Mouse (Mus musculus): Measurements from ENCODE around the gene Agr2. TPM values are rescaled to one million over a fixed set of nuclear protein-coding genes. Genes with fewer than 3 reads are reported as not detected.

Agr2 gene
- polyA plus RNA-seq, 1 experiment = not detected

DNA sequence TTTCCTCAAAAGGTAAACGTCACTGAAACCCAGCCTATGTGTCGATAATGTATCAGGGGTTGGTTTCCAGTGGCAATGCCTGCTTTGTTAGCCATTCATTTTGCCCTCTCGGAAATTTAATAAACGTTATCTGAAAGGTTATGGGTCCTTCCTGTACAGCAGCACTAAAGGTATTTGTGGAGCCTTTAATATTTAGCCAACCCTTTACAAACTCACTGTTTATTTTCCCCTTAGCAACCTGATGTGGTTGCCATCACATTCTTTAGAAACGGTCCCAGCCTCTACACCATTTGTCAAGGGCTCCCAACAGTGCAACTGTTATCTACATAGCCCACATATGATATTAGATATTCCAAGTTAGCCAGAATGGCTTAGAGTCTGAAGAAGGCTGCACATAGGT, 13.1 kb upstream of the Agr2 start:
- no peak overlapping the region for H3K4me3 ChIP-seq (ENCODE audit: control insufficient read depth, low read depth, low read length)
- TF ChIP-seq POLR2A (IDR thresholded peaks at IDR 0.05; ENCODE audit: control insufficient read depth, low read depth, low read length) (no peak), CTCF (IDR thresholded peaks at IDR 0.05; ENCODE audit: control insufficient read depth, insufficient read depth, insufficient replicate concordance, low read depth, low read length) (no peak)
- peaks cover 3% of the 10 kb centered on the region for H3K4me1 ChIP-seq (ENCODE audit: control insufficient read depth, insufficient read depth, low read length)
- H3K36me3 ChIP-seq (ENCODE audit: control insufficient read depth, insufficient read depth, low read length) = no peaks in the 10 kb centered on the region
- no peaks in the 10 kb centered on the region for H3K27me3 ChIP-seq (ENCODE audit: control insufficient read depth, insufficient read depth, low read length)
- no peak overlapping the region for H3K27ac ChIP-seq (ENCODE audit: control insufficient read depth, insufficient read depth, low read depth, low read length)

DNA sequence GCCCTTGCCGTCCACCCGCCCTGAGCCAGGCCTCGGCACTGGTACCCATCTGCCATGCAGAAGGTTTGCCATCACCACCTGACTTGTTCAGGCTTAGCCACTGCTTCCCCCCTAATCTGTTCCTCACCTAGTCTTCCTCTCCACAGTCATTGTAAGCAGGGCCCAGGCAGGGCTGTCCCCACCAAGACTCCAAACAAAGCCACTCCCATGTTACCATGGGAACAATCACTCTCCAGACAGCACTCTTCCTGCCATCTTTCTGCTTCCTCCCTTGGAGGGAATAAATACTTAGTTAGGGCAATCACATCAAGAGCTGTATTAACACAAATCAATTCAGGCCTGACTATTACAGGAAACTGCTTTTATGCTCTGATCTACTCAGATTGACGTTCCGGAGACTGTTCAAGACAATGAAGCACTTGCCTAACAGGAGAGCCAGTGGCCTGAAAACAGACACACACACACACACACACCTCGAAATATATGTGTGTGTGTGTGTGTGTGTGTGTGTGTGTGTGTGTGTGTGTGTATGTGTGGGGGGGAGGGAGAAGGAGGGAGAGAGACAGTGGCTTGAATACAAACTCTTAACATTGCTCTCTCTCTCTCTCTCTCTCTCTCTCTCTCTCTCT, 10.9 kb upstream of the Agr2 start:
- TF ChIP-seq CTCF (IDR thresholded peaks at IDR 0.05; ENCODE audit: control insufficient read depth, insufficient read depth, insufficient replicate concordance, low read depth, low read length) (no peak), POLR2A (IDR thresholded peaks at IDR 0.05; ENCODE audit: control insufficient read depth, low read depth, low read length) (no peak)
- H3K27ac ChIP-seq (ENCODE audit: control insufficient read depth, insufficient read depth, low read depth, low read length) = no peak overlapping the region
- H3K36me3 ChIP-seq (ENCODE audit: control insufficient read depth, insufficient read depth, low read length) = no peaks in the 10 kb centered on the region
- H3K27me3 ChIP-seq (ENCODE audit: control insufficient read depth, insufficient read depth, low read length) = no peaks in the 10 kb centered on the region
- H3K4me1 ChIP-seq (ENCODE audit: control insufficient read depth, insufficient read depth, low read length) = peaks cover 3% of the 10 kb centered on the region
- no peak overlapping the region for H3K4me3 ChIP-seq (ENCODE audit: control insufficient read depth, low read depth, low read length)

DNA sequence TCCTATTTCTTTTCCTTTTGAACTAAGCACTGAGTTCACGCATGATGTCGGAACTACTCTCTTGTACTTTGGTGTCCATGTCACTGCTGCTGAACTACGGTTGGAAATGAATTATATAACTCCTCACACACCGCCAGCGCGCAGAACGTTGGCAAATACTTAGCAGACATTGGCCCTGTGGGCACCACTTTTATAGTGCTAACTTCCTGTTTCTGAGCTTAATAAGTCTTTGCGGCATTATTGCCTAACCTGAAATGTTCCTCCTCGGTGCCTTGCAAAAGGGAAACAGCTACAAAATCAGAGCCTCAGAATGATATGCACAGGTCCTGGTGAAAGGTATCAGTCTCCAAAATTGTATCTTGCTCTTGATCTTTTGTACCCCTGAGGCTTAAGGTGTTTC, 9.2 kb upstream of the Agr2 start:
- Histone ChIP-seq H3K36me3 (ENCODE audit: control insufficient read depth, insufficient read depth, low read length) (no peaks in the 10 kb centered on the region), H3K27me3 (ENCODE audit: control insufficient read depth, insufficient read depth, low read length) (no peaks in the 10 kb centered on the region), H3K4me3 (ENCODE audit: control insufficient read depth, low read depth, low read length) (no peak overlapping the region), H3K4me1 (ENCODE audit: control insufficient read depth, insufficient read depth, low read length) (peaks cover 3% of the 10 kb centered on the region), H3K27ac (ENCODE audit: control insufficient read depth, insufficient read depth, low read depth, low read length) (no peak overlapping the region)
- no peak for TF ChIP-seq CTCF (IDR thresholded peaks at IDR 0.05; ENCODE audit: control insufficient read depth, insufficient read depth, insufficient replicate concordance, low read depth, low read length)
- no peak for TF ChIP-seq POLR2A (IDR thresholded peaks at IDR 0.05; ENCODE audit: control insufficient read depth, low read depth, low read length)

DNA sequence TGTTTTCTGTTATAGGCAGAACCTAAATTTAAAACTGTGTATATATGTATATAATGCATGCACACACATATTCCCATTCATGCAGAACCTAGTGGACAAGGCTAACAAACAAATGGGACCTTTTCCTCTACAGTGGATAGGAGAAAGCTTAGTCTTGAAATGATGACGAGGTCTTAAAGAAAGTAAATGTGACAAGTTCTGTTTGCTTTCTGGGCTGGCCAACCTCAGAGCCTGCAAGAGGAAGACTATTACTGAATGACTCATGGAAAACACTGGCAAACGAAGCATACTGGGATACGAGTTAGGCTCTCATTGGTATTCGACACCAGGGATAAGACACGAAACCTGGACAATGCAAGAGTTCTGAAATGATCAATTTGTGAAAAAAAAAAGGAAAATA, 8.0 kb upstream of the Agr2 start:
- Histone ChIP-seq H3K27ac (ENCODE audit: control insufficient read depth, insufficient read depth, low read depth, low read length) (no peak overlapping the region), H3K4me1 (ENCODE audit: control insufficient read depth, insufficient read depth, low read length) (peaks cover 3% of the 10 kb centered on the region), H3K27me3 (ENCODE audit: control insufficient read depth, insufficient read depth, low read length) (no peaks in the 10 kb centered on the region), H3K4me3 (ENCODE audit: control insufficient read depth, low read depth, low read length) (no peak overlapping the region), H3K36me3 (ENCODE audit: control insufficient read depth, insufficient read depth, low read length) (no peaks in the 10 kb centered on the region)
- no peak for TF ChIP-seq POLR2A (IDR thresholded peaks at IDR 0.05; ENCODE audit: control insufficient read depth, low read depth, low read length)

DNA sequence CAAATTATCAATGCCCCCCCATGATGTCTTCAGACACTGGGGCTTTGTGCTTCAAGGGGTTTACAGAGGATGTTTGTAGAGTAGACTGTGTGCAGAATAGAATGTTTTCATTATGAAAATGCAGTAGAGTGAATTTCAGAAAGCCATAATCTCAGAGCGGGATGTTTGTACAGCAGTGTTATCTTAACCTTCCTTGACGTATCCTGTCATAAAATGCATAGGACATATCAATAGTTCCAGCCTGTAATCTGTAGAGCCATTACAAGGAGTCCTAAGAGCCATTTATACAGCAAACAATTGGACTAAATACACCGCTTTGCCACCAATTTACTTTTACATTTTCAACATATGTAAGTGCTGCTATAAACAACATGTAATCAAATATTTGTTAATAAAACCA, 876 bp downstream of the Agr2 start:
- no peaks in the 10 kb centered on the region for H3K4me1 ChIP-seq (ENCODE audit: control insufficient read depth, insufficient read depth, low read length)
- no peaks in the 10 kb centered on the region for H3K27me3 ChIP-seq (ENCODE audit: control insufficient read depth, insufficient read depth, low read length)
- TF ChIP-seq POLR2A (IDR thresholded peaks at IDR 0.05; ENCODE audit: control insufficient read depth, low read depth, low read length) (no peak), CTCF (IDR thresholded peaks at IDR 0.05; ENCODE audit: control insufficient read depth, insufficient read depth, insufficient replicate concordance, low read depth, low read length) (no peak)
- no peak overlapping the region for H3K4me3 ChIP-seq (ENCODE audit: control insufficient read depth, low read depth, low read length)
- H3K36me3 ChIP-seq (ENCODE audit: control insufficient read depth, insufficient read depth, low read length) = no peaks in the 10 kb centered on the region
- no peak overlapping the region for H3K27ac ChIP-seq (ENCODE audit: control insufficient read depth, insufficient read depth, low read depth, low read length)

DNA sequence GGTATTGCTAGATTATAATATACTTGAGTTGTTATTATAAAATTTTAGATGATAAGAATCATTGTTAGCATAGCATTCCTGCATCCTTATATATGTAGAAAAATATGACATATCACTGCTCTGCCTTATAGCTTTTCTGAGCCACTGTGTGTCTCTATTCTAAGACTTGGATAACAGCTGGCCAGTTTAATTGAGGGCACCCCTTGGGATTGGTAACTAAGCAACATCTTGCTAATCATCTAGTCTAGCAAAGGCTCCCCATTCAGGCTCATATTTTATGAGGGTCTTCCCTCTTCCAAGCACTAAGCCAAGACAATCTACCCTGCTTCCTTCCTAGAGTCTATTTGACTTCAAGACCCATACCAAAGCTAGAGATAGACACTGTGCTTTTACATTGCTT, 1.4 kb downstream of the Agr2 start:
- Histone ChIP-seq H3K4me3 (ENCODE audit: control insufficient read depth, low read depth, low read length) (no peak overlapping the region), H3K4me1 (ENCODE audit: control insufficient read depth, insufficient read depth, low read length) (no peaks in the 10 kb centered on the region), H3K36me3 (ENCODE audit: control insufficient read depth, insufficient read depth, low read length) (no peaks in the 10 kb centered on the region), H3K27me3 (ENCODE audit: control insufficient read depth, insufficient read depth, low read length) (no peaks in the 10 kb centered on the region), H3K27ac (ENCODE audit: control insufficient read depth, insufficient read depth, low read depth, low read length) (no peak overlapping the region)
- no peak for TF ChIP-seq CTCF (IDR thresholded peaks at IDR 0.05; ENCODE audit: control insufficient read depth, insufficient read depth, insufficient replicate concordance, low read depth, low read length)

DNA sequence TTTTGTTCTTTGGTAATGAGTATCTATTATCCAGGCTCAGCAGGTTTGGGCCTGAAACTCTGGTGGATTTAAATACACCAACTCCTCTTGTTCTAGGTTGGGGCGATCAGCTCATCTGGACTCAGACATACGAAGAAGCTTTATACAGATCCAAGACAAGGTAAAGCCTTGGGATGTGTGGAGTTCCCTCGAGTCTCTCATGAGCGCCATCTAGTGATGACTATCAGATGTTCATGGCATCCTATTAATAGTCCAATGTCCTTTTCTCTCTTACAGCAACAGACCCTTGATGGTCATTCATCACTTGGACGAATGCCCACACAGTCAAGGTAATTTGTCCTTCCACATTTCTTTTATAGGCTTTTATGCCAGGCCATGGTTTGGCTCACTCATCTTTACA, 3.1 kb downstream of the Agr2 start:
- no peaks in the 10 kb centered on the region for H3K36me3 ChIP-seq (ENCODE audit: control insufficient read depth, insufficient read depth, low read length)
- H3K27me3 ChIP-seq (ENCODE audit: control insufficient read depth, insufficient read depth, low read length) = no peaks in the 10 kb centered on the region
- no peak overlapping the region for H3K4me3 ChIP-seq (ENCODE audit: control insufficient read depth, low read depth, low read length)
- H3K4me1 ChIP-seq (ENCODE audit: control insufficient read depth, insufficient read depth, low read length) = no peaks in the 10 kb centered on the region
- TF ChIP-seq POLR2A (IDR thresholded peaks at IDR 0.05; ENCODE audit: control insufficient read depth, low read depth, low read length) (no peak), CTCF (IDR thresholded peaks at IDR 0.05; ENCODE audit: control insufficient read depth, insufficient read depth, insufficient replicate concordance, low read depth, low read length) (no peak)
- H3K27ac ChIP-seq (ENCODE audit: control insufficient read depth, insufficient read depth, low read depth, low read length) = no peak overlapping the region

DNA sequence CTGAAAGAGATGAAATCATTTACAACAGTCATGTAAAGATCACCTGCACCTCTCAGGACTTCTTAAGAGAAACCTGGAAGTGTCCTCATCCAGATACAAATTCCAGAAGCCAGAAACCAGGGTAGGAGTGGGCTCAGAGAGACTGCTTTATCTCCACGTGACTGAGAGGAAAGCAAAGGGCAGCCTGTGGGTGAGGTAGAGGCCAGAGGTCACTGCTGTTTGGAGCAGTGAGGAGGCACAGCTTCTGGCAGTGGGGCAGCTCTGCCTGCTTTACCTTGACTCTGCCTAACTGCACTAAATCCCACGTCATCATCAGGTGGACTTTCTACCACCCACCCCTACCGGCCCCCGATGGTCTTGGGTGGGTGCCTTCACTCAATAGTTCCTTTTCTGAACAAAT, 12.0 kb downstream of the Agr2 start:
- no peak overlapping the region for H3K4me3 ChIP-seq (ENCODE audit: control insufficient read depth, low read depth, low read length)
- TF ChIP-seq POLR2A (IDR thresholded peaks at IDR 0.05; ENCODE audit: control insufficient read depth, low read depth, low read length) (no peak), CTCF (IDR thresholded peaks at IDR 0.05; ENCODE audit: control insufficient read depth, insufficient read depth, insufficient replicate concordance, low read depth, low read length) (no peak)
- no peaks in the 10 kb centered on the region for H3K36me3 ChIP-seq (ENCODE audit: control insufficient read depth, insufficient read depth, low read length)
- H3K27me3 ChIP-seq (ENCODE audit: control insufficient read depth, insufficient read depth, low read length) = no peaks in the 10 kb centered on the region
- H3K27ac ChIP-seq (ENCODE audit: control insufficient read depth, insufficient read depth, low read depth, low read length) = no peak overlapping the region
- no peaks in the 10 kb centered on the region for H3K4me1 ChIP-seq (ENCODE audit: control insufficient read depth, insufficient read depth, low read length)
